Mouse (Mus musculus) stomach, postnatal 0 days (tissue): ENCODE data around the gene Tex46. TPM values are rescaled to one million over a fixed set of nuclear protein-coding genes. Genes with fewer than 3 reads are reported as not detected.
A peak's percentile ranks its signal among the peaks of the same experiment; 100 is the strongest.

Experiments used
- ATAC-seq: fragments of 200-750 bp; cut with Nextera tagmentation; 2 replicates; pipeline ENCODE4 v1.8.0; 2017; ENCODE audit not compliant: low FRiP score, low TSS enrichment
- DNase-seq: peaks from one replicate; pipeline ENCODE4 v3.0.0-alpha.2; 2016; ENCODE audit warnings: low spot score
- H3K27ac ChIP-seq: fragments of 300-500 bp; sonication (generic); replicated peaks from 2 replicates; pipeline ENCODE4 v1.5.1; 2014; ENCODE audit warnings: mild to moderate bottlenecking, control low read depth
- H3K27me3 ChIP-seq: fragments of 300-500 bp; sonication (generic); 2 replicates; pipeline ENCODE4 v1.6.1; 2014; ENCODE audit warnings: low read length; ENCODE audit not compliant: control insufficient read depth, insufficient read depth
- H3K36me3 ChIP-seq: fragments of 300-500 bp; sonication (generic); 2 replicates; pipeline ENCODE4 v1.6.1; 2014; ENCODE audit warnings: low read length, mixed read lengths; ENCODE audit not compliant: control insufficient read depth, insufficient read depth
- H3K4me1 ChIP-seq: fragments of 300-500 bp; sonication (generic); replicated peaks from 2 replicates; pipeline ENCODE4 v1.6.1; 2014; ENCODE audit warnings: antibody characterized with exemption; ENCODE audit not compliant: control insufficient read depth, insufficient read depth
- H3K4me2 ChIP-seq: fragments of 300-500 bp; sonication (generic); replicated peaks from 2 replicates; pipeline ENCODE4 v1.6.1; 2014; ENCODE audit warnings: low read depth, mild to moderate bottlenecking, control low read depth, moderate library complexity
- H3K4me3 ChIP-seq: fragments of 300-500 bp; sonication (generic); 2 replicates; pipeline ENCODE4 v1.5.1; 2014; ENCODE audit warnings: low read depth, low read length, control low read depth
- H3K9ac ChIP-seq: fragments of 300-500 bp; sonication (generic); 2 replicates; pipeline ENCODE4 v1.6.1; 2014; ENCODE audit warnings: mild to moderate bottlenecking, low read length, control low read depth, mixed read lengths
- H3K9me3 ChIP-seq: fragments of 300-500 bp; sonication (generic); 2 replicates; pipeline ENCODE4 v1.6.1; 2016; ENCODE audit warnings: low read length; ENCODE audit not compliant: control insufficient read depth
- CTCF ChIP-seq: IDR thresholded peaks from 2 replicates; pipeline ENCODE4 v1.5.1; 2016; ENCODE audit warnings: antibody characterized with exemption, low read depth, mild to moderate bottlenecking, moderate library complexity
- EP300 ChIP-seq: optimal IDR thresholded peaks from 2 replicates; pipeline ENCODE3; 2016; ENCODE audit warnings: antibody characterized with exemption
- WGBS: fragments of 180-500 bp; shearing (Covaris S2); extraction: QIAGEN DNeasy Blood & Tissue Kit; methylation state at CpG from one replicate; pipeline ENCODE4 v1.1.7; 2014; 5-methylcytosine and 5-hydroxymethylcytosine counted together
- polyA plus RNA-seq: library from polyadenylated mRNA; unstranded; fragments of >200 nt; fragmentation: Nextera tagmentation; extraction: Ambion mirVana; gene quantifications from 2 replicates; pipeline ENCODE4 v1.2.1, GENCODE M21; 2015

Gene Tex46
- polyA plus RNA-seq, 1 experiment from 2014 or later: not detected

DNA sequence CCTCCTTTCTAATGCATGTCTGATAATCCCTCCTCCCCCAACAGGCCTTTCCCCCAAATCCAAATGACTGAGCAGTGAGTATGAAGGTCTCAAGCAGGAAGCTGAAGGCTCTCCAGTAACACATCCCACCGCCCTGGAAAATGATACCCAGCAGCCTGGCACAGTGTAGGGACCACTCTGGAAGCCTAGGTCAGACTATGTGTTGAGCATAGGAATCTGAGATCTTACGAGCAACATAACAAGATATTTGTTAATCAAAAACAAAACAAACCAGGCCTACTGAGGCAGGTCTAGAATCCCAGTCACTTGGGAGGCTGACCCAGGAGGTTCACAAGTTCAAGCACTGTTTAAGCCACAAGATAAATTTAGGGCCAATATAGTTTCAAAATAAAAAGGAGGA, 9.7 kb upstream of the Tex46 start:
- Histone ChIP-seq H3K9me3 (no peaks in the 10 kb centered on the region), H3K27ac (no peak overlapping the region), H3K36me3 (no peaks in the 10 kb centered on the region), H3K4me2 (peak overlapping the region; percentile 56), H3K9ac (no peak overlapping the region), H3K27me3 (no peaks in the 10 kb centered on the region), H3K4me1 (0 out of 2 replicates have a peak, but pooled peaks cover 2% of the 10 kb centered on the region), H3K4me3 (no peak overlapping the region)
- 87% methylated on average over 2 of the region's 2 CpGs for WGBS
- DNase-seq (no peak), ATAC-seq (no peak)
- TF ChIP-seq CTCF: no peak
- no peak for TF ChIP-seq EP300

DNA sequence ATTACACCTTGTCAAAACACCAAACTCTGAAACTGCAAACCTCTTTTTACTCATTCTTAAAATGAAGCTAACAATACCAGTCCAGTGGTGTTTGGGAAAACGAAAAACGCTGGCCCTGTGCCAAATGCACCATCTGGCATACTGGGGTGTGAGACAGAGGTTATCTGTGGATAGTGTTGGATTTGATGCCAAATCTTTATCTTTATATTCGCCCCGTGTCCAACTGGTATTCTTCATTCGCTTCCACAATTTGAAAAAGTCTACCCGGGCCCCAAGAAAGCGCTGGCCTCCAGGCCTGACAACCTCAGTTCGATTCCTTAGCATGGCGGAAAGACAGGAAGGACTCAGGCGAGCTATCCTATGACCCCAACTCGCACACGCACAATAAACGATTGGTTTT, 8.8 kb upstream of the Tex46 start:
- no peak for ATAC-seq
- TF ChIP-seq EP300: no peak
- no peak for TF ChIP-seq CTCF
- Histone ChIP-seq H3K27me3 (no peaks in the 10 kb centered on the region), H3K4me2 (peak overlapping the region; percentile 56), H3K27ac (peak overlapping the region; percentile 95), H3K9ac (peak overlapping the region; percentile 99), H3K36me3 (no peaks in the 10 kb centered on the region), H3K4me3 (peak overlapping the region; percentile 98), H3K9me3 (no peaks in the 10 kb centered on the region), H3K4me1 (0 out of 2 replicates have a peak, but pooled peaks cover 2% of the 10 kb centered on the region)
- peak; percentile 54 for DNase-seq
- WGBS: 1% methylated on average over 13 of the region's 13 CpGs

DNA sequence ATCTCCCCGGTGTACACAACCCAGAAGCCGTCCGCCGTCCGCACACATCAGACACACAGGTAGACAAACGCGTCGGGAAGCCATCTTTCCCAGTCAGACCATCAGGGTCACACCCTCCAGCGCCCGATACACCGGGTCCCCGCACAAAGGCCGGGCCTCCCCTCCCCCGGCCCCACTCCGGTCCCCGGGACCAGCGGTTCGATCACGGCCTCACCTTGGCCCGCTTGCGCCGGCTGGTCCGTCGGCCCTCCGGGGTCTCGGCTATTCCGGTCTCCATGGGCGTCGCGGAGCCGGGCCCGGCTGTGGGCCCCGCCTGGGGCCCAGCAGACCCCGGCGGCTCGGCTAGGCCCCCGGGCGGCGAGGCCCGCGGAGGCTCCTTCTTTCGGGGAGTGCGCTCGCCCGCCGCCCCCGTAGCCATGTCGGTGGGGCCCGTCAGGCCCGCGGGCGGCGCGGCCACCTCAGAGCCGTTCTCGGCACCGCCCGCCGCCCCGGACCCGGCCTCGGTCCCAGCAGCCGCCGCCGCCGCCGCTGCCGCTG, 8.2 kb upstream of the Tex46 start:
- peak; percentile 62 for DNase-seq
- Histone ChIP-seq H3K27me3 (no peaks in the 10 kb centered on the region), H3K36me3 (no peaks in the 10 kb centered on the region), H3K9me3 (no peaks in the 10 kb centered on the region), H3K4me1 (0 out of 2 replicates have a peak, but pooled peaks cover 2% of the 10 kb centered on the region), H3K27ac (peak overlapping the region; percentile 95), H3K4me3 (peak overlapping the region; percentile 98), H3K4me2 (peak overlapping the region; percentile 56), H3K9ac (peak overlapping the region; percentile 99)
- TF ChIP-seq CTCF: no peak
- ATAC-seq: peak; percentile 63
- WGBS: under 1% methylated on average over 43 of the region's 68 CpGs

DNA sequence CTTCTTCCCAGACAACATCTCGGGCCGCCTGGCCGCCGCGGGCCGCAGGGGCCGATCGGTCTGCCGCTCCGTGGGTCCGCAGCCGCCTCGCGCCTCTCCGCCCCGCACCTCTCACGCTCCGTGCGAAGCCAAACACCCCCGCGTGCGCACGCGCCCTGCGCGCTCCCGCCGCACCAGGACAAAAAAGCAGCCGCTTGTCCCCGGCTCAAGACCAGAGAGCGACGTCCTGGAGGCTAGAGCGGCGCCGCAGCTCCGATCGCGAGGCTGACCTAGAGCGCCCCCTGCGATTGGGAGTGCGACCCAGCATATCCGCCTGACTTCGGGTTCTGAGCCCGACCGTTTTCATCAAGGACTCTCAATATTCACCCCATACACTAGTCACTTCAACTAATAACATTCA, 7.7 kb upstream of the Tex46 start, which contains the start of gene Kdm1a:
Gene Kdm1a (minus strand): TSS at position 156 of the 400 bp plus-strand sequence.
- no peaks in the 10 kb centered on the region for H3K36me3 ChIP-seq
- peak within 1 kb of the TSS; percentile 56 for H3K4me2 ChIP-seq
- H3K4me1 ChIP-seq: 0 out of 2 replicates have a peak, but pooled peaks cover 2% of the 10 kb centered on the region
- DNase-seq (peak; percentile 97), ATAC-seq (peak; percentile 89)
- peak within 1 kb of the TSS; percentile 95 for H3K27ac ChIP-seq
- WGBS: under 1% methylated on average over 42 of the region's 45 CpGs
- H3K27me3 ChIP-seq: no peaks in the 10 kb centered on the region
- peak within 1 kb of the TSS; percentile 98 for H3K4me3 ChIP-seq
- H3K9ac ChIP-seq: peak within 1 kb of the TSS; percentile 99
- TF ChIP-seq EP300: no peak
- peak; percentile 95 for TF ChIP-seq CTCF
- no peaks in the 10 kb centered on the region for H3K9me3 ChIP-seq

DNA sequence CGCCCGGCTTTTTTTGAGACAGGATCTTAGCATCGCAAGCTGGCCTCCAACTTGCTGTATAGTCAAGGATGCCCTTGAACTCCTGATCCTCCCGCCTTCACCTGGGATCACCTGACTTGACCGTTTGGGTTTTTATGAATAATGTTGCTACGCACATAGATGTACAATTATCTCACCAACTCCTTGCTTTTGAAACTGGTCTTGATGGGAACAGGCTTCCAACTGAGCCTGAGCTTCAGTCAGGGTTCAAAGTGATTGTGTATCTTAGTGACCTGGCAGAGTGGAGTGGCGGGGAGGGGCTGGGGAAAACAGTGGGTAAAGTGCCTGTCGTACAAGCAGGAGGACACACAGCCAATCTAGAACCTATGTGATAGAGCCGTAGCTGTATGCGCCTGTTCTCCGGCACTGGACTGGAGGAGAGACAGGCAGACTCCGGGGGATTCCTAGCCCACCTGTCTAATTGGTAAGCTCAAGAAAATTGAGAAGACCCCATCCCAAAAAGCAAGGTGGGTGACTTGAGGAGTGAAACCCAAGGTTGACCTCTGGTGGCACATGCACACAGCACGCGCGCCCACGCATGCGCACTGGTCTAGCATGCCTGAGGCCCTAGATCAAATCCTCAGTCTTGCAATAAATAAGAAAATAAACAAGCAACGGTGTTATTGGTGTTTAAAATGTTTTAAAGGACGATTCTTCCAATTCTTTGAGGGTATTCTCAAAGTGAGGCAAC, 4.3 kb upstream of the Tex46 start:
- TF ChIP-seq EP300: no peak
- no peak for TF ChIP-seq CTCF
- Histone ChIP-seq H3K27me3 (no peaks in the 10 kb centered on the region), H3K36me3 (no peaks in the 10 kb centered on the region), H3K4me3 (no peak overlapping the region), H3K9ac (no peak overlapping the region), H3K4me1 (no peaks in the 10 kb centered on the region), H3K4me2 (no peak overlapping the region), H3K27ac (no peak overlapping the region), H3K9me3 (no peaks in the 10 kb centered on the region)
- ATAC-seq (no peak), DNase-seq (no peak)
- 88% methylated on average over 19 of the region's 19 CpGs for WGBS

DNA sequence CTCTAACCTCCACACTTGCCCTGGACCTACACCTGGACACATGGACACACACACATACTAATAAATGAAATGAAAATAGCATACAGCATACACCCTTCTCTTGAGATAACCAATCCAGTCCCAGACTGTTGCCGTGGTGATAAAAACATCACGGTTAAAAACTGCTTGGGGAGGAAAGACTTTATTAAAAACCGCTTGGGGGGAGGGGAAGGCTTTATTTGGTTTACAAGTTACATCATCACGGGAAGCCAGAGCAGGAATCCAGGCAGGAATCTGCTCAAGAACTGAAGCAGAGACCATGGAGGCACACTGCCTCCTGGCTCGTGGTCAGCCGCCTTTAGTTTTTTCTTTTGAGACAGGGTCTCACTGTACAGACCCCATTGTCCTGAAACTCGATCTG, 3.4 kb downstream of the Tex46 start:
- no peaks in the 10 kb centered on the region for H3K9me3 ChIP-seq
- H3K27me3 ChIP-seq: no peaks in the 10 kb centered on the region
- no peaks in the 10 kb centered on the region for H3K36me3 ChIP-seq
- DNase-seq (no peak), ATAC-seq (no peak)
- no peak overlapping the region for H3K4me2 ChIP-seq
- H3K27ac ChIP-seq: no peak overlapping the region
- no peak for TF ChIP-seq EP300
- TF ChIP-seq CTCF: no peak
- H3K4me1 ChIP-seq: no peaks in the 10 kb centered on the region
- WGBS: 50% methylated on average over 7 of the region's 7 CpGs
- no peak overlapping the region for H3K9ac ChIP-seq
- H3K4me3 ChIP-seq: no peak overlapping the region
